Mouse (Mus musculus) olfactory bulb, adult 2 months (tissue): ENCODE measurements at regions not wholly inside any gene's neighbourhood (a gene's known extent, or its start where the extent isn't known, plus 50 kb on each side); places are given as distances from the start of the nearest gene placed in this dataset.

ENCODE experiments used
- CTCF ChIP-seq: fragments of 200-500 bp; IDR thresholded peaks from 2 replicates; pipeline ENCODE4 v1.5.1; 2012; ENCODE audit warnings: low read depth, mild to moderate bottlenecking, low read length, moderate library complexity; ENCODE audit not compliant: insufficient read depth
- POLR2A ChIP-seq: fragments of 200-500 bp; IDR thresholded peaks from 2 replicates; pipeline ENCODE4 v1.6.1; 2012; ENCODE audit warnings: mild to moderate bottlenecking, low read depth, low read length, moderate library complexity; ENCODE audit not compliant: insufficient read depth

DNA sequence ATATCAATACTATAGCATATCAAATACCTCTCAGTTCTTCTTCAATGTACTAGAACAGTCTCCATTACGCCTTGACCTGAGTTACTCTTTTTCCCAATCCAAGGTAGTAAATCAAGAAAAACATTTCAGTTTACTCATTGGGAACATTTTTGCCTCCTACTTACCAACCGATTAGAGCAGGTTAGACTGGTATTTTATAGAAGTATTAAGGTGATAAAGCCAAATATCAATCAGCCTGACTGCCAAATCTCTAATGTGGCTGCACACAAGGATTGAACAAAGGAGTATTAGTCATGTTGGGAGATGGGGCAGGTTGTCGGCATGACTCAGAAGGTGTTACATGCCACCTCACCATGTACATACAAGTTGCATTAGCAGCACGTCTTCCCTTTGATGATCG lies 2942.3 kb upstream of the Gm7489 start:
- TF ChIP-seq CTCF: no peak
- TF ChIP-seq POLR2A: no peak
